Mouse (Mus musculus) testis, adult 2 months (tissue): ENCODE data around the gene Fam161a.

Experiments
- CTCF ChIP-seq: fragments of 200-500 bp; IDR thresholded peaks from 2 replicates; pipeline ENCODE4 v1.5.1; 2012; ENCODE audit warnings: low read depth, mild to moderate bottlenecking, inconsistent platforms, low read length, moderate library complexity; ENCODE audit not compliant: control insufficient read depth, insufficient read depth, insufficient replicate concordance
- POLR2A ChIP-seq: fragments of 200-500 bp; IDR thresholded peaks from 2 replicates; pipeline ENCODE4 v1.6.1; 2012; ENCODE audit warnings: low read depth, mild to moderate bottlenecking, inconsistent platforms, low read length, moderate library complexity; ENCODE audit not compliant: control insufficient read depth

GRCm38 (mm10) chr11:23014996-23015395, 7.7 kb downstream of the Fam161a start:
- TF ChIP-seq POLR2A (no peak), CTCF (no peak)
